Mouse (Mus musculus) erythroid progenitor cell, adult 5-6 weeks (primary cell): ENCODE measurements around the gene Sh3bgr. TPM values are rescaled to one million over a fixed set of nuclear protein-coding genes. Genes with fewer than 3 reads are reported as not detected.

Experiments
- ATAC-seq: replicated peaks from 2 replicates; pipeline ENCODE4 v1.8.0; 2016; ENCODE audit warnings: moderate number of reproducible peaks, mild to moderate bottlenecking, moderate TSS enrichment, inconsistent platforms; ENCODE audit not compliant: poor library complexity, low FRiP score, severe bottlenecking
- total RNA-seq, 2 experiments: library from RNA; stranded (forward) in 1 of 2; stranded (reverse) in 1 of 2; fragments of 150-400 nt in 1 of 2; fragments of 186-747, 209-891 nt in 1 of 2; gene quantifications; 2 replicates each; pipeline versions ENCODE4 v1.2.3 to v1.2.4; 2015 to 2017; ENCODE audit warnings: low replicate concordance in 2 of 2

Gene Sh3bgr
- total RNA-seq (2015; ENCODE audit: low replicate concordance), result not detected in 2 replicates
- not detected in 2 replicates for total RNA-seq (2017; ENCODE audit: low replicate concordance)

DNA sequence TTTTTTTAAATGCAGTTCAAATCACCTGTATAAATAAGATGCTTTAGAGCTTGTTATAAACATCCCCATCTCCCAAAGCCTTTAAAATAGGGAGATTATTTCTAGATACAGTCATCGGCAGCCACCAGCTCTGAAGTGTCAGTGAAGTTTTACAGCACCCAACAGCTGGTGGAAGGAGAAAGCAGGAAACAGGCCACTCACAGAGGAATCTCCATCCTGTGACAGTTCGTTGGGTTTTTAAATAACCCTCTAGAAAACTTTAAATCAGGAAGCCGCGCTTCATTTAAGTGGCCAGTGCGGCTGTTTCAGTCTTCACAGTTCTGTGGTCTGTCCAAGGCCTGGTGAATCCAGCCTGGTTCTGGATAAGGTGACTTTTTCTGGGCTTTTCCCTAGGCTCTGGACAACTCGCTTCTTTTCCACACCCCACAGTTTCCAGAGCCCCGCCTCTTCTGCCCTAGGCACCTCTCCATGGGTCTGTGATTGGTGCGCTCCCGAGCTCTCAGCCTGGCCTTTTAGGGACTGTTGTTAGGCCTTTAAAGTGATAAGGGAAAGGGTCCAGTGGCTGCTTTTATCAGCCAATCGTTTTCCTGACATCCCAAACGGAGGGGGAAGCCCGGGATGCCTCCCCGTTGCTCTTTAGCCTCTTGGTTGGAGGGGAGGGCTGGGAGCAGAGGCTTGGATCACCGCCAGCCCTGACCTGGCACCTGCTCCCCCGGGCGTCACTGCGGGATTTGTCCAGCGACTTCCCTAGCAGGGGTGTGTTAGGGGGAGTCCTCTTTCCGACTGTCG lies at the start of gene Sh3bgr:
Gene Sh3bgr, plus strand, starts transcription at position 538 of the 789 bp plus-strand sequence.
- ATAC-seq, result no peak

- no peak for ATAC-seq
Measured at GRCm38 (mm10) chr16:96150995-96151394, 49.3 kb upstream of the Sh3bgr start.

GRCm38 (mm10) chr16:96151551-96151950 lies 48.7 kb upstream of the Sh3bgr start:
- ATAC-seq, result peak; percentile 68

DNA sequence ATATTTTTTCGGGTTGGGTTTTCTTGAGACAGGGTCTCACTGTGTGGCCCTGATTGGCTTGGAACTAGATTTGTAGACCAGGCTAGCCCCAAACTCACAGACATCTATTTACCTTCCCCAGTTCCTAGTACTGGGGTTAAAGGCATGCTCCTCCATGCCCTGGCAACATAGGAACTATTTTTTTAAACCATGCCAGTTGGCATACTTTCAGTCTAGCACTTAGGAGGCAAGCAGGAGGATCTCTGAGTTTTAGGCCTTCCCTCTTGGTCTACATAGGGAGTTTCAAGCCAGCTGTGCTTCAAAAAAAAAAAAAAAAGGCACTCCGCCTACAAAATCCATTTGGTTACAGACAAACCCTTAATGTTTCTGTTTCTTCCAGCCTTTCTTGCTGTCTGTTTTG lies 45.8 kb upstream of the Sh3bgr start:
- no peak for ATAC-seq

- ATAC-seq, result no peak
Measured at GRCm38 (mm10) chr16:96156019-96156418, 44.2 kb upstream of the Sh3bgr start.

DNA sequence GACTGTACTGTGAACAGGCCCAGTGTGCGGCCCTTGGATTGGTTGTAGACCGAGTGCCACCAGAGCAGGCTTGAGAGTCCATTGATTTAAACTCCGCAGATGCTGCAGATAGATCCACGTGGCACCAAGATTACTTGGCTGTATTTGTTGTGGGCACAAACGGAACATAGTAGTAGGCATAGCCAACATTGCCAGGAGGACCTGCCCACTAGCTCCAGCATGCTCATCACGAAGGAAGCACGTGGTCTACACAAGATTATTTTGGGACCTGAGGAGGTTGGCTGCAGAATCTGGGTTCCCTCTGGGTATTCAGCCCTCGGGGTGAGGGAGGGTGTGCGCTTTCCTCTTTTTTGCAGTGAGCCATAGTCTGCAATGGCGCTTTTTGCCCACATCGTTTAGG lies 43.1 kb upstream of the Sh3bgr start:
- no peak for ATAC-seq

GRCm38 (mm10) chr16:96158511-96159080 lies 41.7 kb upstream of the Sh3bgr start:
- no peak for ATAC-seq

DNA sequence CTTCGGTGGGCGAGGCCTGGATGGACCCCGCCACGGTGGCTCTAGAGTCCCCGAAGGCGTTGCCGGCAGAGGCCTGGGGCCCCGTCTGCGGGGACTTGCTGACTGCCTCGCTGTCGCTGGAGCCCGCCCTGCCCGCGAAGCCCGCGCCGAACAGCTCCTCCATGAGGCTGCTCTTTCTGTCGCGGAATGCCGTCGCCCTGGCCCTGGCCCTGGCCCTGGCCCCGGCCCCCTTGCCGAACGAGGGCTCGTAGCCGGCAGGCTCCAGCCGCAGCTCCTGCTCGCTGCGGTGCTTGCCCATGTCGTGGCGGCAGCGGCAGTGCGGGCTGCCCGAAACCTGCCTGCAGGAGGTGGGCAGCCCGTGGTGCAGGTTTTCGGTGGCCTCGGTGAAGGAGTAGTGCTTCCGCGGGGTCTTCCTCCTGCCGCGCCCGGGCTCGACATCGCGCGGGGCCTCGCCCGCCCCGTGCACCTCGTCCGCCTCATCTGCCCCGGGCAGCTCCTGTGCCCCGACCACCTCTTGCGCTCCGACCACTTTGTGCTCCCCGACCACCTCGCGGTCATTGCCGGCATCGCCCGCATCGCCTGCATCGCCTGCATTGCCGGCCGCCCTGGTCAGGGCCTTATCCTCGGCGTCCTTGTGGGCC lies 41.0 kb upstream of the Sh3bgr start:
- ATAC-seq, result no peak

DNA sequence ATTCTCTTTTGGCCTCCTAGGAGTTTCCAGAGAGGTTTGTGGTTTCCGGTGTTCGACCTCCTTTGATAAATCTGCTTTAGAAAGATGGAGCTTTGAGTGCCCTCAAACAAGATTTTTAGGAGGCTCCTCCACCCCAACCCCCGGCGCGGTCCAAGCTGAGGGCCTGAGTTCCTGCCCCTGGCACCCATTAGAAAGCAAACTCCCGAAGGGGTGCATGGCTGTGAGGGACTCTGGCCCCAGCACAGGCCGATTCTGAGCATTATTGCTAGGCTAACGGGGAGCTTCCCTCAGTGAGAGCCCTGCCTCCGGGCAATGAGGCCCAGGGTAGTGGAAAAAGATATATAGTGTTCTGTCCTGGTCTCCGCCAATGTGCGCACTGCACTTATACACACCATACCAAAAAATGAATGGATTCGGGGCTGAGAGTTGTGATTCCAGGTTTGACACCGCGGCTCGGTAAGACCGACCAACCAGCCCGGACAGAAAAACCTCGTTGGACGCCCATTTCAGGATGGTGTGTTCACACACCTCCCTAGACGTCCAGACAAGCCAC lies 40.4 kb upstream of the Sh3bgr start:
- ATAC-seq, result no peak

GRCm38 (mm10) chr16:96160927-96161326 lies 39.3 kb upstream of the Sh3bgr start:
- no peak for ATAC-seq

DNA sequence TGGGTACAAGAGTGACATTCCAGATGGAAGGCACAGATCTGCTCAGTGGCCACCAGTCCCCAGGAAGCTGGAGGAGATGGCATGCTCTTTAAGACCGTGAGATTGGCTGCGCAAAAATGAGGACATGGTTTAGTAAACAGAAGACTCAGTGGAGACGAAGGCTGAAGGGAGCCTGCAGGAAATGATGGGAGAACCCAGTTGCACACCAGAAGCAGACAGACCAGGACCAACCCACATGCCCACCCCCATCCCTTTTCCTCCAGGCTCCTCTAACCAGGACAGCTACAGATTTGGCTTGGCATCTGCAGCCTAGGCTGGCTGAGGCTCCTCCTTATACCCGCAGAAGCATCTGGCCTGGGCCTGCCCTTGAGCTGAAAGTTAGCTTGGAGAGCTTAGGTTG lies 38.9 kb upstream of the Sh3bgr start:
- ATAC-seq, result no peak

DNA sequence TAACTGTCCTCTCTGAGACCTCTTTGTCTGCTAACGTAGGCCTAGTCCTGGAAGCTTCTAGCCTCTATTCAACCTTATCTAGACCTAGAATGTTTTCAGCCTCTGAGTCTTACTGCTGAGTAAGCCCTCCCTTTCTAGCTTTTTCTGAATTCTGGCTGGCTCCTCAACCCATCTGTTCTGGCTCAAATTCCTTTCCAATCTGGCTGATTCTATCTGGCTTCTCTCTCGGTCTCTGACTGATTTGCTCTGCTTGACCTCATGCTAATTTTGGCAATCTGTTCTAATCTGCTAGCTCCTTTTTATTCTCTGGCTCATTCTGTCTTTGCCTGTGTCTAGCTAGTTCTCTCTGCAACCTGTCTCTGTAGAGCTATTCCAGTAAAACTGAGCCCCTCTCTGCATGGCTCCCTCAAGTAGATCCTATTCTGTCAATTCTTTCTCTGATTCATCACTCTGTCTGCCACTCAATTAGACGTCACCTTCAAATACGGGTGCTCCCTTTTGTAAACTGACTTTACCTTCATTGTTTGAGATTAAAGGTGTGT lies 34.5 kb upstream of the Sh3bgr start:
- no peak for ATAC-seq

- no peak for ATAC-seq
Measured at GRCm38 (mm10) chr16:96168837-96169236, 31.4 kb upstream of the Sh3bgr start.

GRCm38 (mm10) chr16:96173648-96174047 lies 26.6 kb upstream of the Sh3bgr start:
- ATAC-seq, result no peak

DNA sequence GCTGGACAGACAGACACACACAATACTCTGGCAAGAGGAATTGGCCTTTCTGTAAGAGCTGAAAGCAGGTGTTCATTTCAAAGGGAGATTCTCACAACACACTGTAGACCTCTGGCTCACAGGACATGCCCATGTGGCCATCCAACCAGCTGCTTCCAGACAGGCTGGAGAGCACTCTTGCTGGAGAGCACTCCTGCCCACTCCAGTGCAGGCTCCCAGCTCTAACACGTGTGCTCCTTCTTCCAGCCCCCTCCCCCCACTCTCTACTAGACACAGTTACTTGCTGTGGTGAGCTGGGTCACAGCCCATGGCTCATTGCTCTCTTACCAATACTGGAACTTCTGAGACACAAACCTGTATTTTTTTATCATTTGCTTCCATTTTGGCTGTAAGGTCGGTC lies 24.9 kb upstream of the Sh3bgr start:
- no peak for ATAC-seq

GRCm38 (mm10) chr16:96179156-96179555 lies 21.1 kb upstream of the Sh3bgr start:
- ATAC-seq, result no peak

DNA sequence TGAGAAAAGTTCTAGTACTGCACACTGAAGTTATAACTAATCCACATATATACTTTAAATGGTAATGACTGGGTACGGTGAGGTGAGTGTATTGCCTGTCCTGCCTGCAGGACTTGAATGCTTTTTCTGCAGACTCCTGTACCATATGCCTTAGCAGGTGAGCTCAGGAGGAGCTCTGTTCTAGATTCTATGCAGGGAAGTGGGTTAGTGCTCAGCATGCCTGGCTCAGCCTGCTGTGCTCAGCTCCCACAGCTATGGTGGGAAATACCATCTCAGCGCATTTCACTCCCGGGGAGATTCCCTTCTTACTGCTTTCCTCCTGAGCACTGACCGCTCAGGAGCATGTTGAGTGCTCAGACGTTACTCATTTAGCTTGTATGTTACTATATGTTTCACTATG lies 12.6 kb upstream of the Sh3bgr start:
- no peak for ATAC-seq

DNA sequence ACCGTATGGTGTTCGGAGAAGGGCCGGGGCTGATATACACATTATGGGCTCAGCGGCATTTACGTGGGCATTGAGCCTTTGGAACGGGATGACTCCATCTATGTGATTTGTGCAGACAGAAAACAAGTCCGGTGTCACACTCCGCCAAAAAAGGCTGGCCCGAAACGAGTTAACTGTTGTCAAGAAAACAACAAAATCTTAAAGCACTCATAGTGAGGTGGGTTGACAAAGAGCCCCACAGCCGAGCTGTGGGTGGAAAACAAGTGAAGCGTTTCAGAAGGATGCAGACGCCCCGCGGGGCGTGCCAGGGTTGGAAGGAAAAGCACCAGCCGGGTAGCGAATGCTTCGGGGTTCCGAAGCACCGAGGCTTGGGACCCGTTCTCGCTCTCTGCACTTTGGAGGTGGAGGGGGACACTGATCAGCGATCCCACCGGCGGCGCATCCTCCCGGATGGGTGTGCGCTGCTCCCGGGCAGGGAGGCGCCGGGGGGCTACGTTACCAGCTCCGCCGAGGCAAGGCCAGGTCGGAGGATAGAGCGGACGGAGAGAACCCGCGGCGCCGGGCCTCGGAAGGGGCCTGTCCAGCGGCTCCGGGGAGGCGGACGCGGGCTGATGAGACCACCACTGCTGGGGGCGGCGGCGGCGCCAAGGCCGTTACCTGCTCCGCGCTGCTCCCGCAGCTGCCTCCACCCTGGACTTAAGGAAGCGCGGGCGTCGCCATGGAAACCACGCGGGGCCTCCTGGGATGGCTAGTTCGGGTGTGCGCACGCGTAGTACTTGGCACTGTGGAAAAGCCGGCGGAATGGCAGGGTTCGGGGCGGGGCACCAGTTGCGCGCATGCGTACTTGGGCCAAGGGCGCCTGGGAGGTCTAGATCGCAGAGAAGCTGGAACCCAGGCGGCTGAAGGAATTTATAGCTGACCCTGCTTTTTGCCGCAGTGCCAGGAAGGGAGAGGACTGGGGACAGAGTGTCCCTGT lies 8.4 kb upstream of the Sh3bgr start, which contains the start of gene Lca5l:
Gene Lca5l, minus strand, starts transcription at position 741 of the 976 bp plus-strand sequence.
- peak; percentile 83 for ATAC-seq

DNA sequence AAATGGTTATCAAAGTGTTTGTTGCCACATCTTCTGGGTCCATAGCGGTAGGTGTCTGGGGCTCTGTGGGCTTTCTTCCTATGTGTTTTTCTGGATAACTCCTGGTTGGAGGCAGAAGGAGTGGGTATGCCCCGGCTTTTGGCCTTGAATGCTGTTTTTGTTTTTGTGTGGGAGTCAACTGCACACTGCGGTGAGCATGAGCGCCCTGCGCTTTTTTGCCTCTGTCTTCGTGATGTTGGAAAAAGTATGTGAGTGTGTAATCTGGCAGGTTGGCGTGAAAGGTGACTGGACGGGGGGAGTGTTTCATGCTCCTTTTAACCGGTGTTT lies 415 bp downstream of the Sh3bgr start:
- ATAC-seq, result no peak
